Mouse (Mus musculus): ENCODE measurements around the gene Slc34a1. TPM values are rescaled to one million over a fixed set of nuclear protein-coding genes. Genes with fewer than 3 reads are reported as not detected.

The Slc34a1 gene
- polyA plus RNA-seq (2012; rRNA removed; ENCODE audit: low replicate concordance), result 0.05 TPM in 1 of 2 replicates, not detected in the other

DNA sequence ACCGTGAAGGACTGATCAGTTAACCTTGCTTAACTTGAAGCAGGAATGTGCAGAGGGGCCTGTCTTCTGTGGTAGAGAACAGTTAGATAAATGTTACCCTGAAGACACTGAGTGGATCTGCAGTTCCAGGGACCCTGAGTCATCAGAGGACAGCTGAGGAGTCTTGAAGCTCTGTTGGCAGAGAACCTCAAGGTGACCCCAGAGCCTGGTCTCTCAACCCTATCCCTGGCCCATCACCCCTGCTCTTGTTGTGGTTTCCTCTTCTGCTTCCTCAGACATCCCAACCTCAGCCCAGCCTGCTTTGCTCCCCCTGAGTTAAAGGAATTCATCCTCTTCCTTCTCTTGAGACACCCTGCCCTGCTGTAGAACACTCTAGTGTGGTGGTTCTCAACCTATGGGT lies at the start of gene Slc34a1:
Gene Slc34a1 (plus strand): TSS at position 100 of the 400 bp plus-strand sequence.

DNA sequence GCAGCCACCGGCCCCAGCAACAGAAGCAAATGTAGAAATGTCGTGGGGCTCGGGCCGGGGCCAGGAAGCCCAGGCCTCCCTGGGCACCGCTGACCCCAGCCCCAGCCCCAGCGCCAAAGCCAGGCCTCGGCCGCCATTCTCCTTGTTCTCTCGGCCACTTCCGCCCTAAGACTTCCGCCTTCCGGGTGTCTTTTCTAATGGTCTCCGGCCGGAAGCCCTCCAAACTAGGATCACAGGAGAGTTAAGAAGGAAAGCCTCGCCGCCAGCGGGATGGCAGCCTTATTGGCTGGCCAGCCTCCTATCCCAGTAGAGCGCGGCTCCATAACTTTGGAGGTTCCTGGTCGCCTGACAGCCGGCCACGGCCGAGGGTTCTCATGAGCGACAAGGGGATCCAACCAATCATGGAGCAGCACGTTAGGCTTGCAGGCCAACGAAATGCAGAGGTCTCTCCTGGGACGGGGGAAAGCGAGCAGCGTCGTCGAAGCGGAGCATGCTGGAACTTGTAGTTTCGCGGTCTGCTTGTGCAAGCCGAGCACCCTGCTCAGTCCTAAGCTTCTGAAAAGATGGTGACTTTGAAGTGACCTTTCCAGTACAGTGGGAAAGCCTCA lies 35.4 kb upstream of the Slc34a1 start, which contains the start of gene Lman2:
Gene Lman2 (minus strand): TSS at position 331 of the 608 bp plus-strand sequence.

DNA sequence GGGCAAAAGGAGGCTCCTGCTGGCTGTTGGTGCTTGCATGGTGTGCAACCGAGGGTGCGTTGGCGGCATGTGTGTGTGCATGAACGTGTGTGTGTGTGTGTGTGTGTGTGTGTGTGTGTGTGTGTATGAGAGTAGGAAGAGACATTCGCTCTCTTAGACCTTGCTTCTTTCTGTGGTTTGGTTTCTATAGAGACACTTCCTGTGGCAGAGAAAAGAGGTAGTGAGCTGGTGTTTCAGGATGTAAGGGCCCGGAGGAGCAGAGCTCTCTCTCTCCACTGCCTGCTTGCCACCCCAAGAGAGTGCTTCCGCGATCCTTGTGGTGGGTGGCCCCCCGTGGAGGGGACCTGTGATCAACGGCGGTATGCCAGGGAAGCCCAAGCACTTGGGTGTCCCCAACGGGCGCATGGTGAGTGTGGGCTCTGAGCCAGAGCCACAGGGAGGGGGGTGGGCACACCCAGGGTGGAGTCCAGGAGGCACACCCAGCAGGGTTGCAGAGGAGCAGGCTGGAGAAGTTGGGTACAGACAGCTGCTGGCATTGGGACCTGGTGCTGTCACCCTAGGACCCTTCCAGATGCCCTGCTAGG lies 28.4 kb upstream of the Slc34a1 start, which contains the start of gene Rgs14:
Gene Rgs14 (plus strand): TSS at position 202 of the 584 bp plus-strand sequence.

DNA sequence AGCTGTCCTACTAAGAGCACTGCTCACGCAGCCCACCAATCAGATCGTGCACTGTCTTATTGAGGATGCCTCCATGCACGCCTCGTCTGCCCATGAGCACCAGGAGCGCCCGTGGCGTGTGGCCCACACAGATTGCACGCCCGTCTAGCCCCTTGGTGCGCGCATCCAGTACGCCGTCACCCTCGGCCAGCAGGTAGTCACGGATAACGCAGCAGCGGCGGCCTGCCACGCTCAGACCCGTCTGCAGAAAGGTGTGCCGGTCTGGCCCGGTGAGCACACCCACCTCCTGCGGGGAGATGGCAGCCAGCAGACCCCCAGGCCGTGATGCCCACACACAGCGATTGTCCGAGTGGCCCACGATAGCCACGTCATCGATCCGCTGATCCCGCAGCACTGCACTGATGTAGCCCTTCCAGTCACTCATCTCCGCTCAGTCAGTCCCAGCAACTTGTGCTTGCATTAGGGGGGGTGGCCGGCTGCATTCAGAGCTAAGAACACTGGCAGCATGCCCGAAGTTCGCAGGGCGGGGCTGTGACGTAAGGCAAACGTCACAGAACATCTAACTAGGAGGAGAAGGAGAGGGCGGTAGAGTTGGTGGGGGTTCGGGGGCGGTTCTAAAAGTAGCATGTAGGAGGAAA lies 16.9 kb downstream of the Slc34a1 start, which contains the start of gene Pfn3:
Gene Pfn3 (minus strand): TSS at position 490 of the 638 bp plus-strand sequence.

DNA sequence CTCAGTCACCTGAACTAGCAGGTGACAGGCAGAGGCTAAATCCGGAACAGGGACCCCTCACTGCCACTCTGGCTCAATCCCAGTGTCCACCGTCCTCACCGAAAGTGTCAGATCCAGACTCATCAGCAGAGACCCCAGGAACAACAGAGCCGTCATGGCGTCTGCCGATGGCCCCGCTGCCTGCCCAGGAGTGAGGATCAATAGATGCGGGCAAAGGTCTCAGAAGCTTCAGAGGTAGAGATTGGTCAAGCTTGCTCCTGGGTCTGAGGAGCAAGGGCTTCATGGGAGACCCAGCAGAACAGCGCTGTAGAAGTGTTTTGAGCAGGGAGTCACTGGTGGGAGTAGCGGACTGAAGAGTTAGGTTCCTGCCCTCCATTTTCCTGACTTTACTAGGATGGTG lies 28.6 kb downstream of the Slc34a1 start, which contains the start of gene F12:
Gene F12 (minus strand): TSS at position 181 of the 400 bp plus-strand sequence.

DNA sequence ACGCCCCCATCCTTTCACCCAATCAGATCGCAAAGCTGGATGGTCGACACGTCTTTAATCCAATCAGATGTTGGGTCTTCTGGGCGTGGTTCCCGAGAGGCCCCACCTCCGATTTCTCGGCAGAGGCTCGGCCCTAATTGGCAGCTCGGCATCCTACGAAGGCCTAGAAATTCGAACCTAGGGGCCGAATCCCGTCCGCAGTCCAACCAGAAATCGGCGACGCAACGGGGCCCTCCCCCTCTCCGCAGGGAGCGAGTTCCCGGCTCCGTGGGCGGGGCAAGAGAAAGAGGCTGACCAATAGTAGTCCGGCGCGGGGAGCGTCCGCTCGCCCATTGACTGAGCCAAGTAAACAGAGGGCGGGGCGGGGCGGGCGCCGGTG lies 46.9 kb downstream of the Slc34a1 start, which contains the start of gene Grk6:
Gene Grk6 (plus strand): TSS at position 136 of the 379 bp plus-strand sequence.

DNA sequence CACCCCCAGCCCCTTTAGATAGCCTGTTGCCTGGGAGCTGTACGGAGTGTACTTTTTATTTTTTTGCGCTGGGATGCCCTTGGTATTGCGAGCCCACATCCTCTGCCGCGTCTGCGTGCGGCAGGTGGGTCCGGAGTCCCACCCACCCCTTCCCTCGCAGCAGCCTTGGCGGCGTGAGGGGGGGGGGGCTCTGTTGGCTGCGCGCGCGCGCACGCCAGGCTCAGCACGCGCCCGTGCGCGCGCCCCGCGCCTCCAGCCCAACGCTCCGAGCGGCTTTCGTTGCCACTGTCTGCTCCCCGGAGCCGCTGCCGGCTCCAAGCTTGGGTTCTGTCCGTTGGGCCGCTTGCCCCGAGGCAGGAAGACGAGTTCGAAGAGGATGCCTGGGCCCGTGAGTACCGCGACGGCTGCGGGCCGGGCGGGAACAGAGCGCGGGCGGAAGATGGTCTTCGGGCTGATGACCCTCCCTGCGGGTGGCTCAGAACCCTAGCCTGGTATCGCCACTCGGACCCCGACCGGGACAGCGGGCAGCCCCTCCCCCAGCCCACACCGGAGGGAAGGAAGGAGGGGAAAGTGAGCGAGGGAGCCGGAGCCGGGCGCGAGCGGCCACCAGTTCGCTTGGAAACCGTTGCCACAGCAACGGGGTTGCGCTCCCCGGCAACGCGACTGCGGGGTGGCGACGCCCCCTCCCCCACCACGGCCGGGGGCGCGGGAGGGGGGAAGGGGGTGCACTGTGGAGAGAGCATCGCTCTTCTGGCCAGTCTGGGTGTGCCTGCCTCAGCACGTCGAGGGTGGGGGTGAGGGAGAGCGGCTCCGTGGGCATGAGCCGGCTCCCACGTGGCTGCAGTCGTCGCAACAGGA lies 66.3 kb downstream of the Slc34a1 start, which contains the start of gene Prr7:
Gene Prr7 (plus strand): TSS at position 241 of the 858 bp plus-strand sequence.

Other genes starting within 250 kb of the Slc34a1 start
- gene Fgfr4, start 245.5 kb upstream of the Slc34a1 start, polyA plus RNA-seq (2012; rRNA removed; ENCODE audit: low replicate concordance), result 0.33 and 1.7 TPM in 2 replicates
- 23.8 and 30.1 TPM in 2 replicates for gene Nsd1, start 188.4 kb upstream of the Slc34a1 start, polyA plus RNA-seq (2012; rRNA removed; ENCODE audit: low replicate concordance)
- 264 and 298 TPM in 2 replicates for gene Prelid1, start 77.7 kb upstream of the Slc34a1 start, polyA plus RNA-seq (2012; rRNA removed; ENCODE audit: low replicate concordance)
- gene Rab24, start 76.2 kb upstream of the Slc34a1 start, polyA plus RNA-seq (2012; rRNA removed; ENCODE audit: low replicate concordance), result 66.9 and 86.0 TPM in 2 replicates
- 1.4 and 7.1 TPM in 2 replicates for gene Mxd3, start 68.4 kb upstream of the Slc34a1 start, polyA plus RNA-seq (2012; rRNA removed; ENCODE audit: low replicate concordance)
- gene Lman2, start 35.4 kb upstream of the Slc34a1 start, polyA plus RNA-seq (2012; rRNA removed; ENCODE audit: low replicate concordance), result 148 and 154 TPM in 2 replicates
- gene Rgs14, start 28.5 kb upstream of the Slc34a1 start, polyA plus RNA-seq (2012; rRNA removed; ENCODE audit: low replicate concordance), result 3.7 and 5.4 TPM in 2 replicates
- gene Pfn3, start 17.0 kb downstream of the Slc34a1 start, polyA plus RNA-seq (2012; rRNA removed; ENCODE audit: low replicate concordance), result not detected in 2 replicates
- gene F12, start 28.6 kb downstream of the Slc34a1 start, polyA plus RNA-seq (2012; rRNA removed; ENCODE audit: low replicate concordance), result 0.09 and 0.21 TPM in 2 replicates
- 63.0 and 79.9 TPM in 2 replicates for gene Grk6, start 46.9 kb downstream of the Slc34a1 start, polyA plus RNA-seq (2012; rRNA removed; ENCODE audit: low replicate concordance)
- gene Prr7, start 66.1 kb downstream of the Slc34a1 start, polyA plus RNA-seq (2012; rRNA removed; ENCODE audit: low replicate concordance), result 3.6 and 11.9 TPM in 2 replicates
- 49.7 and 91.1 TPM in 2 replicates for gene Dbn1, start 89.9 kb downstream of the Slc34a1 start, polyA plus RNA-seq (2012; rRNA removed; ENCODE audit: low replicate concordance)
- 80.1 and 240 TPM in 2 replicates for gene Pdlim7, start 115.5 kb downstream of the Slc34a1 start, polyA plus RNA-seq (2012; rRNA removed; ENCODE audit: low replicate concordance)
- gene Dok3, start 131.1 kb downstream of the Slc34a1 start, polyA plus RNA-seq (2012; rRNA removed; ENCODE audit: low replicate concordance), result 7.0 and 15.3 TPM in 2 replicates
- gene Ddx41, start 138.5 kb downstream of the Slc34a1 start, polyA plus RNA-seq (2012; rRNA removed; ENCODE audit: low replicate concordance), result 44.3 and 75.9 TPM in 2 replicates
- 97.0 and 98.0 TPM in 2 replicates for gene Fam193b, start 172.9 kb downstream of the Slc34a1 start, polyA plus RNA-seq (2012; rRNA removed; ENCODE audit: low replicate concordance)
- 92.6 and 134 TPM in 2 replicates for gene Tmed9, start 175.5 kb downstream of the Slc34a1 start, polyA plus RNA-seq (2012; rRNA removed; ENCODE audit: low replicate concordance)
- gene B4galt7, start 201.7 kb downstream of the Slc34a1 start, polyA plus RNA-seq (2012; rRNA removed; ENCODE audit: low replicate concordance), result 27.5 and 28.9 TPM in 2 replicates
- gene Caml, start 224.8 kb downstream of the Slc34a1 start, polyA plus RNA-seq (2012; rRNA removed; ENCODE audit: low replicate concordance), result 22.9 and 34.9 TPM in 2 replicates
- gene Ddx46, start 236.8 kb downstream of the Slc34a1 start, polyA plus RNA-seq (2012; rRNA removed; ENCODE audit: low replicate concordance), result 9.8 and 17.6 TPM in 2 replicates

Data from subcutaneous adipose tissue, adult 2 months (tissue).